Mouse (Mus musculus) heart, adult 2 months (tissue): ENCODE results near the gene Cyp2t4. TPM values are rescaled to one million over a fixed set of nuclear protein-coding genes. Genes with fewer than 3 reads are reported as not detected.
A peak's percentile ranks its signal among the peaks of the same experiment; 100 is the strongest.

Source experiments
- DNase-seq, 2 experiments: peaks; one replicate each; pipeline ENCODE4 v3.0.0; 2021
- H3K27ac ChIP-seq: fragments of 200-600 bp; 2 replicates; pipeline ENCODE4 v1.8.1; 2022
- H3K27me3 ChIP-seq: fragments of 200-500 bp; 2 replicates; pipeline ENCODE4 v1.6.1; 2012; ENCODE audit warnings: mild to moderate bottlenecking, low read length, inconsistent platforms, mixed read lengths; ENCODE audit not compliant: control insufficient read depth, insufficient read depth
- H3K36me3 ChIP-seq: fragments of 200-500 bp; 2 replicates; pipeline ENCODE4 v1.6.1; 2012; ENCODE audit warnings: low read length, inconsistent platforms; ENCODE audit not compliant: control insufficient read depth, insufficient read depth
- H3K4me1 ChIP-seq: fragments of 200-500 bp; 2 replicates; pipeline ENCODE4 v1.6.1; 2011; ENCODE audit warnings: low read length; ENCODE audit not compliant: control insufficient read depth, insufficient read depth
- H3K4me3 ChIP-seq: fragments of 200-600 bp; 2 replicates; pipeline ENCODE4 v1.8.1; 2022
- H3K79me2 ChIP-seq: fragments of 200-500 bp; replicated peaks from 2 replicates; pipeline ENCODE4 v1.6.1; 2012; ENCODE audit warnings: mild to moderate bottlenecking, inconsistent platforms, low read length, moderate library complexity, mixed read lengths; ENCODE audit not compliant: control insufficient read depth, insufficient read depth
- H3K9ac ChIP-seq: fragments of 200-500 bp; 2 replicates; pipeline ENCODE4 v1.6.1; 2012; ENCODE audit warnings: low read depth, mild to moderate bottlenecking, control low read depth, inconsistent platforms, low read length, mixed read lengths
- CTCF ChIP-seq: fragments of 200-600 bp; IDR thresholded peaks from 2 replicates; pipeline ENCODE4 v1.8.1; 2022; ENCODE audit warnings: antibody characterized with exemption, mild to moderate bottlenecking, moderate library complexity
- EP300 ChIP-seq: fragments of 200-500 bp; IDR thresholded peaks from 2 replicates; pipeline ENCODE4 v1.6.1; 2011; ENCODE audit warnings: low read depth, low read length, control low read depth; ENCODE audit not compliant: insufficient read depth
- POLR2A ChIP-seq: fragments of 200-500 bp; IDR thresholded peaks from 2 replicates; pipeline ENCODE4 v1.6.1; 2011; ENCODE audit warnings: mild to moderate bottlenecking, low read depth, low read length, control low read depth; ENCODE audit not compliant: insufficient read depth
- WGBS: fragments of 180-500 bp; shearing (Covaris S2); methylation state at CpG from one replicate; pipeline ENCODE4 v1.1.7; 2018; 5-methylcytosine and 5-hydroxymethylcytosine counted together
- intact Hi-C: fragments of 180-260 bp; cut with DNase I; formaldehyde crosslinking; loops from one replicate; pipeline ENCODE4 v1.15.1; 2025
- polyA plus RNA-seq: library from polyadenylated mRNA; depleted of rRNA; stranded (reverse); fragments of >200 nt; gene quantifications from 2 replicates; pipeline ENCODE4 v1.2.3, GENCODE M21; 2012
- total RNA-seq, 2 experiments: library from RNA; stranded (reverse); gene quantifications; 2 replicates each; pipeline ENCODE4 v1.2.3; 2021

Gene Cyp2t4
- total and polyA plus RNA-seq, 3 experiments: not detected

GRCm38 (mm10) chr7:27174896-27175295, 21.4 kb downstream of the Cyp2t4 start:
- no peak for DNase-seq
- Histone ChIP-seq H3K36me3 (no peaks in the 10 kb centered on the region), H3K9ac (no peak overlapping the region), H3K79me2 (no peaks in the 10 kb centered on the region), H3K4me3 (no peak overlapping the region), H3K27me3 (no peaks in the 10 kb centered on the region), H3K27ac (no peak overlapping the region), H3K4me1 (no peaks in the 10 kb centered on the region)
- intact Hi-C loops: no loop called here
- TF ChIP-seq CTCF (no peak), POLR2A (no peak), EP300 (no peak)
- WGBS: 82% methylated on average over 7 of the region's 7 CpGs

DNA sequence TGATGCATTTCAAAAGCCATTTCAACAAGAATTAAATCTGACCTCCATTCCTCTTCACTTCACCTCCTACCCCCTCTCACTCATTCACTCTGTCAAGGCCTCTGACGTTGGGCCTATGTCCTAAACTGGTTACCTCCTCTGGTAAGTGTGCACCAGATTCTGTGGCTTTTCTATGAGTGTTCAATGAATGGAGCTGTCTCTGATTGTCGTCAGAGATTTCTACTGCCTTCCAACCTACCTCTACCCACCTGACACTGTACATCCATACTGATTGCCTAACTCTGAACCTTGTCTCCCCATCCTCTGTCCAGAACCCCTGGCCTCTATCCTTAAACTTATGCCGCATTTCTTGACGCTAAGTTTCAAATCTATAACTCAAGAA, 24.4 kb downstream of the Cyp2t4 start:
- H3K4me3 ChIP-seq: peak overlapping the region; percentile 94
- no peaks in the 10 kb centered on the region for H3K79me2 ChIP-seq
- 18% methylated on average over 4 of the region's 4 CpGs for WGBS
- DNase-seq: no peak
- intact Hi-C loops: loop anchor here (2.0 kb wide), 1 partner anchor 17 kb away; no protein-coding TSS in a partner anchor
- peaks cover 4% of the 10 kb centered on the region; the same call in 1 of the 2 replicates for H3K4me1 ChIP-seq
- H3K27ac ChIP-seq: peak overlapping the region; percentile 98
- no peaks in the 10 kb centered on the region for H3K27me3 ChIP-seq
- no peaks in the 10 kb centered on the region for H3K36me3 ChIP-seq
- no peak for TF ChIP-seq POLR2A
- no peak for TF ChIP-seq CTCF
- TF ChIP-seq EP300: no peak
- H3K9ac ChIP-seq: peak overlapping the region; percentile 58

DNA sequence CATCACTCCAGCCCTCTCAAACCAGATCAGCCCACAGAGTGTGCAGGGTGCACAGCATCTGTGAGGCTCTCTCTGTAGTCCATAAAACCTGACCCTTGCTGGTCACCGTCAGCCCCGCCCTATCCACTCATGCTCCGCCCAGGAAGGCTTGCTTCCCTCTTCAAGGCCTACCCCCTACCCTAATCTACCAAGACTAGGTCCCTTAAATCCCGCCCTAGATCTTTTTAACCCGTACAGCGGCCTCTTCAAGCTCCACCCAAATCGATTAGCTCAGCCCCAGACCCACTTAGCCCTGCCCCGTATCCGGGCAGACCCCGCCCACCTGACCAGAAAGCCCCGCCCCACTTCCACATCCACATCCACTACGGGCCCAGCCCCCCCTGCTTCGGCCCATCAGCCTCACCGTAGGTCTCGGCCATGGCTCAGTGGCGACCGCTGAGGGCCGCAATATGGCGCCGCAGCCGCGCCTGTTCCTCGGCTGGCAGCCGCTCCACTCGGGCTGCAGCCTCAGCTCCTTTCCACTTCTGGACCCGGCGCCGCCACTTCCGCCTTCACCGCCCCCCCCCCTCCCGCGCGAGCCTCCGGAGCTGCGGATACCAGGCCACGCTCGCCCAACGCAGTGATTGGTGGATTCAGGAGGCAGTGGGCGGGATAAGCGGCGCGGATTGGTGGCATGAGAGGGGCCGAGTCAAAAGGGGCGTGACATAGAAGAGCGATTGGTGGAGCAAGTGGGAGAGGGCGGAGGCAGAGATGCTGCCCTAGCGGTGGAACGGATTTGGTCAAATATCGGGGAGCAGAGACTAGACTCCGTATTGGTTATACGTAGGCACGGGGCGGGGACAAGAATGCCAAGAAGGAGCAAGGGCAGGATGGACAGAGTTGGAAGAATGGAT, 25.1 kb downstream of the Cyp2t4 start, which contains the start of gene Rab4b:
Gene Rab4b (minus strand): TSS at position 573 of the 893 bp plus-strand sequence.
- TF ChIP-seq CTCF: peak; percentile 78
- peak; percentile 51; the same call in 1 of the 2 replicates for TF ChIP-seq EP300
- TF ChIP-seq POLR2A: peak; percentile 66
- Histone ChIP-seq H3K27ac (peak within 1 kb of the TSS; percentile 98), H3K79me2 (no peaks in the 10 kb centered on the region), H3K4me1 (peaks cover 4% of the 10 kb centered on the region; the same call in 1 of the 2 replicates), H3K36me3 (no peaks in the 10 kb centered on the region), H3K9ac (peak within 1 kb of the TSS; percentile 78), H3K4me3 (peak within 1 kb of the TSS; percentile 94), H3K27me3 (no peaks in the 10 kb centered on the region)
- DNase-seq: peak; percentile 98 to 100
- WGBS: under 1% methylated on average over 53 of the region's 53 CpGs
- intact Hi-C loops: loop anchor here (2.0 kb wide), 1 partner anchor 18 kb away; no protein-coding TSS in a partner anchor

GRCm38 (mm10) chr7:27179217-27179918, 25.9 kb downstream of the Cyp2t4 start:
- H3K9ac ChIP-seq: no peak overlapping the region; the same call in 1 of the 2 replicates
- peak overlapping the region; percentile 94 for H3K4me3 ChIP-seq
- no peaks in the 10 kb centered on the region for H3K79me2 ChIP-seq
- H3K27ac ChIP-seq: peak overlapping the region; percentile 74
- no peak for DNase-seq
- H3K36me3 ChIP-seq: no peaks in the 10 kb centered on the region
- 42% methylated on average over 16 of the region's 16 CpGs for WGBS
- no peaks in the 10 kb centered on the region for H3K27me3 ChIP-seq
- H3K4me1 ChIP-seq: peaks cover 4% of the 10 kb centered on the region; the same call in 1 of the 2 replicates
- intact Hi-C loops: loop anchor here (2.0 kb wide), 1 partner anchor 19 kb away; no protein-coding TSS in a partner anchor
- no peak for TF ChIP-seq EP300
- TF ChIP-seq CTCF: no peak
- TF ChIP-seq POLR2A: no peak

- intact Hi-C loops: loop anchor here (2.0 kb wide), 1 partner anchor 15 kb away; the partner anchor contains the start of gene BC024978
These were observed 26.5 kb downstream of the Cyp2t4 start for GRCm38 (mm10) chr7:27180036-27180435.

More at GRCm38 (mm10) chr7:27180036-27180435, 26.5 kb downstream of the Cyp2t4 start:
- H3K27me3 ChIP-seq: no peaks in the 10 kb centered on the region
- no peaks in the 10 kb centered on the region for H3K36me3 ChIP-seq
- no peaks in the 10 kb centered on the region for H3K79me2 ChIP-seq
- 26% methylated on average over 5 of the region's 5 CpGs for WGBS
- TF ChIP-seq CTCF (no peak), EP300 (no peak), POLR2A (no peak)
- no peak overlapping the region for H3K9ac ChIP-seq
- peak overlapping the region; percentile 74; the same call in 1 of the 2 replicates for H3K27ac ChIP-seq
- H3K4me1 ChIP-seq: peaks cover 4% of the 10 kb centered on the region; the same call in 1 of the 2 replicates
- no peak overlapping the region for H3K4me3 ChIP-seq
- peak; percentile 72 to 74 for DNase-seq
